Comparison of ENCODE assay signal across 8 mouse cellular contexts in genomic region chr11:58102581-58103343, GRCm38 (mm10). TPM values are rescaled to one million over a fixed set of nuclear protein-coding genes. Genes with fewer than 3 reads are reported as not detected.
DNase-seq lines count a peak whose midpoint lies in the region; ATAC-seq lines count a peak whose summit lies in the region.

No protein-coding gene starts in this region.

- DNase-seq in kidney, postnatal 25 days: no peak
- DNase-seq in intestine, embryonic 14.5 days (ENCODE audit: low spot score): no peak
- DNase-seq in ovary, adult 18-20 months (ENCODE audit: low spot score): no peak
- DNase-seq in frontal cortex, postnatal 10 days (ENCODE audit: low spot score in 2 of 2): no peak
- DNase-seq in left cerebral cortex, postnatal 36 days (ENCODE audit: low spot score in 2 of 2): no peak

- H3K27ac ChIP-seq in kidney, embryonic 15.5 days: peak overlapping the region; percentile 94; the same call in 1 of the 2 replicates
- peak overlapping the region; percentile 58; the same call in 1 of the 2 replicates for H3K27ac ChIP-seq in embryonic facial prominence, embryonic 12.5 days
- 0 out of 2 replicates have a peak overlapping the region, but pooled peaks have one; percentile 58 for H3K27ac ChIP-seq in intestine, embryonic 14.5 days (ENCODE audit: low read depth)
- peak overlapping the region; percentile 81 for H3K27ac ChIP-seq in neural tube, embryonic 15.5 days (replicated peaks)

- no peak overlapping the region for H3K9ac ChIP-seq in kidney, embryonic 15.5 days
- peak overlapping the region; percentile 46 for H3K9ac ChIP-seq in embryonic facial prominence, embryonic 12.5 days
- no peak overlapping the region for H3K9ac ChIP-seq in intestine, embryonic 14.5 days (ENCODE audit: low read length)
- H3K9ac ChIP-seq in neural tube, embryonic 15.5 days (replicated peaks): peak overlapping the region; percentile 54; the same call in 1 of the 2 replicates

- H3K9me3 ChIP-seq in kidney, embryonic 15.5 days (replicated peaks): no peaks in the 10 kb centered on the region
- H3K9me3 ChIP-seq in embryonic facial prominence, embryonic 12.5 days: no peaks in the 10 kb centered on the region
- no peaks in the 10 kb centered on the region for H3K9me3 ChIP-seq in intestine, embryonic 14.5 days (ENCODE audit: control insufficient read depth, low read length)
- no peaks in the 10 kb centered on the region for H3K9me3 ChIP-seq in neural tube, embryonic 15.5 days (replicated peaks)

- 85% methylated on average over 9 of the region's 9 CpGs for WGBS in kidney, embryonic 15.5 days
- 84% methylated on average over 9 of the region's 9 CpGs for WGBS in embryonic facial prominence, embryonic 12.5 days
- 89% methylated on average over 9 of the region's 9 CpGs for WGBS in intestine, embryonic 14.5 days
- WGBS in neural tube, embryonic 15.5 days: 87% methylated on average over 9 of the region's 9 CpGs

- ATAC-seq in kidney, embryonic 15.5 days (replicated peaks; ENCODE audit: low FRiP score): no peak
- ATAC-seq in embryonic facial prominence, embryonic 12.5 days (ENCODE audit: insufficient number of reproducible peaks, insufficient read depth, low FRiP score, low TSS enrichment): no peak
- no peak for ATAC-seq in intestine, embryonic 14.5 days (replicated peaks; ENCODE audit: low FRiP score, low TSS enrichment, low read depth)
- no peak for ATAC-seq in neural tube, embryonic 15.5 days (ENCODE audit: low FRiP score)

- peak overlapping the region; percentile 88 for H3K4me3 ChIP-seq in kidney, embryonic 15.5 days (replicated peaks)
- H3K4me3 ChIP-seq in embryonic facial prominence, embryonic 12.5 days: peak overlapping the region; percentile 68
- no peak overlapping the region for H3K4me3 ChIP-seq in intestine, embryonic 14.5 days (ENCODE audit: low read depth, low read length)
- peak overlapping the region; percentile 96 for H3K4me3 ChIP-seq in neural tube, embryonic 15.5 days (replicated peaks)

- H3K4me2 ChIP-seq in kidney, embryonic 15.5 days: peak overlapping the region; percentile 66
- peak overlapping the region; percentile 49 for H3K4me2 ChIP-seq in embryonic facial prominence, embryonic 12.5 days (replicated peaks)
- peak overlapping the region; percentile 72 for H3K4me2 ChIP-seq in intestine, embryonic 14.5 days (ENCODE audit: low read length)
- peak overlapping the region; percentile 72 for H3K4me2 ChIP-seq in neural tube, embryonic 15.5 days

- H3K4me1 ChIP-seq in kidney, embryonic 15.5 days: peaks cover 33% of the 10 kb centered on the region
- H3K4me1 ChIP-seq in embryonic facial prominence, embryonic 12.5 days: peaks cover 14% of the 10 kb centered on the region
- peaks cover 19% of the 10 kb centered on the region for H3K4me1 ChIP-seq in intestine, embryonic 14.5 days (replicated peaks; ENCODE audit: control insufficient read depth, insufficient read depth, low read length)
- peaks cover 39% of the 10 kb centered on the region for H3K4me1 ChIP-seq in neural tube, embryonic 15.5 days

- intact Hi-C loops in left cerebral cortex, postnatal 36 days (cut with DNase I): loop anchor here (5.0 to 10.0 kb wide), 2 partner anchors 95 to 202 kb away; partner anchors contain the start of genes Larp1 and Zfp692

- no peaks in the 10 kb centered on the region for H3K36me3 ChIP-seq in kidney, embryonic 15.5 days
- H3K36me3 ChIP-seq in embryonic facial prominence, embryonic 12.5 days: no peaks in the 10 kb centered on the region
- no peaks in the 10 kb centered on the region for H3K36me3 ChIP-seq in intestine, embryonic 14.5 days (ENCODE audit: control insufficient read depth, insufficient read depth, low read length)
- no peaks in the 10 kb centered on the region for H3K36me3 ChIP-seq in neural tube, embryonic 15.5 days

- 0 out of 2 replicates have a peak, but pooled peaks cover 3% of the 10 kb centered on the region for H3K27me3 ChIP-seq in kidney, embryonic 15.5 days
- peaks cover 9% of the 10 kb centered on the region for H3K27me3 ChIP-seq in embryonic facial prominence, embryonic 12.5 days
- no peaks in the 10 kb centered on the region for H3K27me3 ChIP-seq in intestine, embryonic 14.5 days (replicated peaks; ENCODE audit: control insufficient read depth, insufficient read depth, low read length)
- peaks cover 15% of the 10 kb centered on the region for H3K27me3 ChIP-seq in neural tube, embryonic 15.5 days (replicated peaks)

RNA-seq across cellular contexts. Expression of gene Cnot8, which starts 1.2 kb away (rescaled TPM):
- 85.7 and 89.9 TPM in 2 replicates for polyA plus RNA-seq in kidney, embryonic 15.5 days (2015; fragmentation: Nextera tagmentation; extraction: Ambion mirVana)
- 103 TPM in 2 replicates for polyA plus RNA-seq in embryonic facial prominence, embryonic 12.5 days (2016; fragmentation: Nextera tagmentation; extraction: Ambion mirVana)
- 86.8 and 91.1 TPM in 2 replicates for polyA plus RNA-seq in intestine, embryonic 14.5 days (2014; fragmentation: Nextera tagmentation; extraction: Ambion mirVana)
- 99.6 and 105 TPM in 2 replicates for polyA plus RNA-seq in neural tube, embryonic 15.5 days (2015; fragmentation: Nextera tagmentation; extraction: Ambion mirVana)
- total RNA-seq in left cerebral cortex, postnatal 36 days (2021): 10 to 100 TPM; 51.9 to 58.0 TPM

RNA-seq across cellular contexts. Expression of gene Gm12248, which starts 9.8 kb away (rescaled TPM):
- 0.21 TPM in 1 of 2 replicates, not detected in the other for polyA plus RNA-seq in kidney, embryonic 15.5 days (2015; fragmentation: Nextera tagmentation; extraction: Ambion mirVana)
- polyA plus RNA-seq in embryonic facial prominence, embryonic 12.5 days (2016; fragmentation: Nextera tagmentation; extraction: Ambion mirVana): not detected in 2 replicates
- polyA plus RNA-seq in intestine, embryonic 14.5 days (2014; fragmentation: Nextera tagmentation; extraction: Ambion mirVana): not detected in 2 replicates
- not detected in 2 replicates for polyA plus RNA-seq in neural tube, embryonic 15.5 days (2015; fragmentation: Nextera tagmentation; extraction: Ambion mirVana)
- not detected for total RNA-seq in left cerebral cortex, postnatal 36 days (2021)

Comparison
In these comparisons a context has a peak if more than half of its experiments do, and no peak if none do; other contexts are left out.
1. H3K9ac ChIP-seq: peak in embryonic facial prominence, embryonic 12.5 days (single experiment) and neural tube, embryonic 15.5 days (single experiment); none in kidney, embryonic 15.5 days (single experiment) and intestine, embryonic 14.5 days (single experiment).
2. Peak in every context shown above with its lines, with median percentiles within 50 percentile points of each other: H3K27ac ChIP-seq and H3K4me2 ChIP-seq.